Mouse (Mus musculus): ENCODE data around the gene Polr1c.

DNA sequence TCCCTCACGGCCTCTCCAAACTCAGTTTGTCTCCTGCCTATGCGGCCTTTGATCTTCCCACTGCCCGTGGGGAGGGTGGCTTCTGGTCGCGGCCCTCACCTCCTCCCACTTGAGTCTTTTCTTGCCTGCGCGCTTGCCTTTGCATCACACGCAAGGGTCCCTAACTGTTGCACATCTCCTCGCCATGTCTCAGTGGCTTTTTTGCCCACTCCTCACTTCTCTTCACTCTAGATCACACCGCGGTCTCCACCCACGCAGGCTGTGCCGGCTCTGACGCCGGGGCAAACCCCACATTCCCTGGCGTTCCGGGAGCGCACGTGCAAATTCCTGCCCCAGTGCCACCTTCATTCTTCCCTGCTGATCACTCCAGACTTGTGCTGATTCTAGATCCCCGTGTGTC is 44.8 kb downstream of the Polr1c start:
- no peak for TF ChIP-seq MYOG (IDR thresholded peaks at IDR 0.05; ENCODE audit: control insufficient read depth, extremely low read depth, insufficient read length)
- no peak for TF ChIP-seq CTCF (IDR thresholded peaks at IDR 0.05; ENCODE audit: control insufficient read depth, insufficient read depth, insufficient read length)
- TF ChIP-seq USF1 (IDR thresholded peaks at IDR 0.05; ENCODE audit: low read depth), result no peak
- TF ChIP-seq CEBPB (IDR thresholded peaks at IDR 0.05; ENCODE audit: low read depth), result no peak
- TF ChIP-seq MAX (IDR thresholded peaks at IDR 0.05), result peak; percentile 54

Measured in C2C12 (cell line).